Mouse (Mus musculus) liver, embryonic 14.5 days (tissue): Measurements from ENCODE around the gene Myoz1. TPM values are rescaled to one million over a fixed set of nuclear protein-coding genes. Genes with fewer than 3 reads are reported as not detected.

Source experiments
- ATAC-seq: fragments of 200-750 bp; cut with Nextera tagmentation; 2 replicates; pipeline ENCODE4 v1.8.0; 2017; ENCODE audit warnings: moderate number of reproducible peaks, mild to moderate bottlenecking, moderate library complexity; ENCODE audit not compliant: insufficient read depth
- DNase-seq, 3 experiments: peaks; one replicate each; pipeline ENCODE4 v3.0.0-alpha.2; 2012 to 2013; ENCODE audit warnings: low read depth in 3 of 3, low spot score in 3 of 3
- H3K27ac ChIP-seq: fragments of 300-500 bp; sonication (generic); 2 replicates; pipeline ENCODE4 v1.5.1; 2014; ENCODE audit warnings: moderate library complexity, mild to moderate bottlenecking, control low read depth, inconsistent platforms
- H3K27me3 ChIP-seq: fragments of 300-500 bp; sonication (generic); 2 replicates; pipeline ENCODE4 v1.6.1; 2014; ENCODE audit warnings: mild to moderate bottlenecking, low read length, moderate library complexity; ENCODE audit not compliant: control insufficient read depth, insufficient read depth
- H3K36me3 ChIP-seq: fragments of 300-500 bp; sonication (generic); replicated peaks from 2 replicates; pipeline ENCODE4 v1.6.1; 2014; ENCODE audit warnings: low read depth; ENCODE audit not compliant: control insufficient read depth, insufficient read depth
- H3K4me1 ChIP-seq, 2 experiments: fragments of 200-500 bp in 1 of 2; fragments of 300-500 bp in 1 of 2; sonication (generic) in 1 of 2; replicated peaks; 2 replicates each; pipeline ENCODE4 v1.6.1; 2012 to 2014; ENCODE audit warnings: antibody characterized with exemption in 1 of 2, inconsistent platforms in 1 of 2, low read length in 1 of 2; ENCODE audit not compliant: control insufficient read depth in 2 of 2, insufficient read depth in 2 of 2
- H3K4me2 ChIP-seq: fragments of 300-500 bp; sonication (generic); 2 replicates; pipeline ENCODE4 v1.6.1; 2014; ENCODE audit warnings: low read depth, mild to moderate bottlenecking, control low read depth, moderate library complexity
- H3K4me3 ChIP-seq, 2 experiments: fragments of 200-500 bp in 1 of 2; fragments of 300-500 bp in 1 of 2; sonication (generic) in 1 of 2; 2 replicates each; pipeline ENCODE4 v1.5.1; 2012 to 2014; ENCODE audit warnings: low read depth in 2 of 2, low read length in 2 of 2, mild to moderate bottlenecking in 2 of 2, control low read depth in 1 of 2, inconsistent platforms in 1 of 2, moderate library complexity in 1 of 2; ENCODE audit not compliant: insufficient read depth in 1 of 2
- H3K9ac ChIP-seq: fragments of 300-500 bp; sonication (generic); replicated peaks from 2 replicates; pipeline ENCODE4 v1.6.1; 2014; ENCODE audit warnings: mild to moderate bottlenecking, control low read depth, moderate library complexity
- H3K9me3 ChIP-seq: fragments of 300-500 bp; sonication (generic); 2 replicates; pipeline ENCODE4 v1.6.1; 2016; ENCODE audit warnings: low read length, mixed read lengths; ENCODE audit not compliant: control insufficient read depth
- CTCF ChIP-seq: IDR thresholded peaks from 2 replicates; pipeline ENCODE4 v1.5.1; 2016; ENCODE audit warnings: antibody characterized with exemption, low read depth, control low read depth
- EP300 ChIP-seq: IDR thresholded peaks from 2 replicates; pipeline ENCODE4 v1.6.1; 2016; ENCODE audit warnings: antibody characterized with exemption, low read depth
- WGBS: fragments of 180-500 bp; shearing (Covaris S2); extraction: QIAGEN DNeasy Blood & Tissue Kit; methylation state at CpG from one replicate; pipeline ENCODE4 v1.1.7; 2014; ENCODE audit not compliant: insufficient replicate concordance; 5-methylcytosine and 5-hydroxymethylcytosine counted together
- polyA plus RNA-seq, 2 experiments: library from polyadenylated mRNA; depleted of rRNA in 1 of 2; stranded (reverse) in 1 of 2; unstranded in 1 of 2; fragments of >200 nt; fragmentation: Nextera tagmentation in 1 of 2; extraction: Ambion mirVana in 1 of 2; gene quantifications; 2 replicates each; pipeline versions ENCODE4 v1.2.1 to v1.2.3; 2012 to 2014

The Myoz1 gene
- polyA plus RNA-seq, 2 experiments: 0.10 TPM; not detected in 1

GRCm38 (mm10) chr14:20664436-20664835 is 8.1 kb upstream of the Myoz1 start:
- H3K36me3 ChIP-seq: no peaks in the 10 kb centered on the region
- no peak overlapping the region for H3K4me2 ChIP-seq
- H3K4me1 ChIP-seq: 0 out of 4 replicates have a peak, but pooled peaks cover 0 to 2% of the 10 kb centered on the region in 2 experiments
- no peak overlapping the region for H3K27ac ChIP-seq
- no peak overlapping the region for H3K9ac ChIP-seq
- no peak overlapping the region for H3K4me3 ChIP-seq
- WGBS: 42% methylated on average over 3 of the region's 3 CpGs
- DNase-seq (no peak), ATAC-seq (no peak)
- H3K9me3 ChIP-seq: no peaks in the 10 kb centered on the region
- TF ChIP-seq CTCF (no peak), EP300 (no peak)
- H3K27me3 ChIP-seq: peaks cover 32% of the 10 kb centered on the region

- DNase-seq (no peak), ATAC-seq (no peak)
- Histone ChIP-seq H3K36me3 (no peaks in the 10 kb centered on the region), H3K4me2 (no peak overlapping the region), H3K4me1 (0 out of 4 replicates have a peak, but pooled peaks cover 0 to 2% of the 10 kb centered on the region in 2 experiments), H3K9ac (no peak overlapping the region), H3K4me3 (no peak overlapping the region), H3K27ac (no peak overlapping the region), H3K9me3 (no peaks in the 10 kb centered on the region), H3K27me3 (peaks cover 32% of the 10 kb centered on the region)
- no peak for TF ChIP-seq EP300
- TF ChIP-seq CTCF: no peak
- 45% methylated on average over 2 of the region's 2 CpGs for WGBS
These were observed 7.3 kb upstream of the Myoz1 start for GRCm38 (mm10) chr14:20663601-20664000.

GRCm38 (mm10) chr14:20662740-20663139 is 6.4 kb upstream of the Myoz1 start:
- no peak for TF ChIP-seq CTCF
- no peak for TF ChIP-seq EP300
- Histone ChIP-seq H3K9ac (no peak overlapping the region), H3K27ac (no peak overlapping the region), H3K27me3 (peaks cover 32% of the 10 kb centered on the region), H3K4me2 (no peak overlapping the region), H3K9me3 (no peaks in the 10 kb centered on the region), H3K36me3 (no peaks in the 10 kb centered on the region), H3K4me1 (0 out of 4 replicates have a peak, but pooled peaks cover 0 to 2% of the 10 kb centered on the region in 2 experiments), H3K4me3 (no peak overlapping the region)
- no peak for ATAC-seq
- WGBS: 52% methylated on average over 3 of the region's 3 CpGs
- no peak for DNase-seq

- Histone ChIP-seq H3K9me3 (no peaks in the 10 kb centered on the region), H3K27me3 (peaks cover 32% of the 10 kb centered on the region), H3K9ac (peak overlapping the region; percentile 0), H3K27ac (no peak overlapping the region), H3K4me1 (0 out of 4 replicates have a peak, but pooled peaks cover 0 to 2% of the 10 kb centered on the region in 2 experiments), H3K4me3 (peak overlapping the region; percentile 48 to 51; a peak in 3 of 4 replicates), H3K36me3 (no peaks in the 10 kb centered on the region), H3K4me2 (peak overlapping the region; percentile 64)
- 0 out of 2 replicates have a peak, but pooled peaks have one; percentile 2 for ATAC-seq
- TF ChIP-seq EP300: no peak
- TF ChIP-seq CTCF: no peak
- no peak for DNase-seq
- 25% methylated on average over 19 of the region's 19 CpGs for WGBS
These were observed 5.5 kb upstream of the Myoz1 start for GRCm38 (mm10) chr14:20661661-20662331.

- TF ChIP-seq EP300 (no peak), CTCF (peak; percentile 96)
- Histone ChIP-seq H3K9me3 (no peaks in the 10 kb centered on the region), H3K27ac (no peak overlapping the region), H3K4me3 (peak overlapping the region; percentile 48 to 61), H3K4me1 (0 out of 4 replicates have a peak, but pooled peaks cover 0 to 2% of the 10 kb centered on the region in 2 experiments), H3K36me3 (no peaks in the 10 kb centered on the region), H3K27me3 (peaks cover 32% of the 10 kb centered on the region), H3K4me2 (peak overlapping the region; percentile 64), H3K9ac (peak overlapping the region; percentile 18)
- ATAC-seq: peak; percentile 81
- WGBS: 2% methylated on average over 52 of the region's 52 CpGs
- peak; percentile 93 for DNase-seq
These were observed 4.7 kb upstream of the Myoz1 start for GRCm38 (mm10) chr14:20660827-20661660.
